Mouse (Mus musculus): ENCODE measurements around the gene Psma4. TPM values are rescaled to one million over a fixed set of nuclear protein-coding genes. Genes with fewer than 3 reads are reported as not detected.

The Psma4 gene
- 100 to 1,000 TPM; 109 to 110 TPM for total RNA-seq (2023)

GRCm38 (mm10) chr9:54950575-54951321 is at the start of gene Psma4, which contains the start of gene AY074887:
Psma4 (plus strand) TSS chr9:54950790.
AY074887 (minus strand) TSS chr9:54950998.

GRCm38 (mm10) chr9:54917010-54917677 is 33.4 kb upstream of the Psma4 start, which contains the start of gene Hykk:
Hykk (plus strand) TSS chr9:54917283.

GRCm38 (mm10) chr9:54980674-54981073 is 30.1 kb downstream of the Psma4 start, which contains the start of gene Chrna5:
Chrna5 (plus strand) TSS chr9:54980880.

Other genes starting within 250 kb of the Psma4 start
- gene Wdr61, start 216.3 kb upstream of the Psma4 start, total RNA-seq (2023): 10 to 100 TPM; 49.5 to 50.9 TPM
- not detected for gene Crabp1, start 186.0 kb upstream of the Psma4 start, total RNA-seq (2023)
- gene Ireb2, start 87.0 kb upstream of the Psma4 start, total RNA-seq (2023): 10 to 100 TPM; 41.5 to 48.4 TPM
- 1 to 10 TPM in 1 of 2 experiments, under 1 TPM in 1; 0.80 to 1.2 TPM for gene Hykk, start 33.5 kb upstream of the Psma4 start, total RNA-seq (2023)
- gene AY074887, start 208 bp downstream of the Psma4 start, total RNA-seq (2023): not detected
- gene Chrna5, start 30.1 kb downstream of the Psma4 start, total RNA-seq (2023): not detected
- gene Chrna3, start 75.8 kb downstream of the Psma4 start, total RNA-seq (2023): not detected
- not detected for gene Chrnb4, start 98.0 kb downstream of the Psma4 start, total RNA-seq (2023)
- gene Ube2q2, start 198.1 kb downstream of the Psma4 start, total RNA-seq (2023): 10 to 100 TPM; 30.8 to 32.0 TPM